In the genomic region with DNA sequence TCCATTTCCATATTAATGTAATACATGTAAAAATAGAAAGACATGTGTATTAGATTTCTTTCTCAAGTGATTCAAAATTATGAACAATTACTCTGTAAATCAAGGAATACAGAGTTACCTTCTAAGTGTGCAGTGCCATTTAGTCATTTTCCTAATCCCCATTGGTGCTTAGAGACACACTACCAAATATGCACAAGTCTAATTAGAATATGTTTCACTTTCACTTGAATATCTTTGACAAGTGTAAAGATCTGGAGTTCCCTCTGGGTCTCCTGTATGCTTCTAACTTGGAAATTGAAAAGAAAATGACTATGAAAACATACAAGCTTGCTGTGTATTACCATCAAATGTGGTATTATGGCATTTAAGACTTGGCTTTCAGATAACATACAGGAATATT, we compare ENCODE assay signal across 24 mouse cellular contexts. TPM values are rescaled to one million over a fixed set of nuclear protein-coding genes. Genes with fewer than 3 reads are reported as not detected.
DNase-seq lines count a peak whose midpoint lies in the region; ATAC-seq and TF ChIP-seq lines count a peak whose summit lies in the region.
"Had no signal": no experiment of that assay in that cellular context is flagged by ENCODE, and none has a peak within 500 bp of the region (broad histone marks: within the 10 kb centered on the region; RNA-seq: fewer than 3 reads in every experiment).

No protein-coding gene starts in this region.

- no peak overlapping the region for H3K9ac ChIP-seq in forebrain, embryonic 14.5 days (ENCODE audit: low read length)
- no peak overlapping the region for H3K9ac ChIP-seq in forebrain, postnatal 0 days
- no peak overlapping the region for H3K9ac ChIP-seq in forebrain, embryonic 12.5 days
- H3K9ac ChIP-seq: embryonic facial prominence, embryonic 13.5 days; embryonic facial prominence, embryonic 15.5 days had no signal

- no peak overlapping the region for H3K4me2 ChIP-seq in forebrain, embryonic 14.5 days (ENCODE audit: low read length)
- H3K4me2 ChIP-seq in forebrain, postnatal 0 days (ENCODE audit: low read depth): no peak overlapping the region
- no peak overlapping the region for H3K4me2 ChIP-seq in forebrain, embryonic 12.5 days
- H3K4me2 ChIP-seq: embryonic facial prominence, embryonic 13.5 days; embryonic facial prominence, embryonic 15.5 days had no signal

- no peaks in the 10 kb centered on the region for H3K36me3 ChIP-seq in forebrain, embryonic 14.5 days (ENCODE audit: control insufficient read depth, insufficient read depth, low read length)
- H3K36me3 ChIP-seq in forebrain, embryonic 10.5 days (replicated peaks): no peaks in the 10 kb centered on the region
- H3K36me3 ChIP-seq in forebrain, postnatal 0 days (ENCODE audit: insufficient read depth): no peaks in the 10 kb centered on the region
- no peaks in the 10 kb centered on the region for H3K36me3 ChIP-seq in forebrain, embryonic 12.5 days (replicated peaks)
- H3K36me3 ChIP-seq: embryonic facial prominence, embryonic 13.5 days; embryonic facial prominence, embryonic 15.5 days; G1E had no signal

- H3K4me3 ChIP-seq in forebrain, embryonic 14.5 days (ENCODE audit: low read depth, low read length): no peak overlapping the region
- H3K4me3 ChIP-seq in forebrain, embryonic 10.5 days: no peak overlapping the region
- no peak overlapping the region for H3K4me3 ChIP-seq in forebrain, postnatal 0 days (ENCODE audit: low read depth, low read length)
- no peak overlapping the region for H3K4me3 ChIP-seq in forebrain, embryonic 12.5 days (replicated peaks)
- H3K4me3 ChIP-seq: embryonic facial prominence, embryonic 13.5 days; embryonic facial prominence, embryonic 15.5 days; erythroblast, embryonic 14.5 days had no signal

- H3K27me3 ChIP-seq in forebrain, embryonic 14.5 days (replicated peaks; ENCODE audit: control insufficient read depth, insufficient read depth, low read length): no peaks in the 10 kb centered on the region
- no peaks in the 10 kb centered on the region for H3K27me3 ChIP-seq in forebrain, embryonic 10.5 days (ENCODE audit: poor library complexity, severe bottlenecking)
- H3K27me3 ChIP-seq in forebrain, postnatal 0 days (ENCODE audit: insufficient read depth, low read length): no peaks in the 10 kb centered on the region
- H3K27me3 ChIP-seq in forebrain, embryonic 12.5 days: no peaks in the 10 kb centered on the region
- H3K27me3 ChIP-seq: CH12.LX; embryonic facial prominence, embryonic 13.5 days; embryonic facial prominence, embryonic 15.5 days; Patski had no signal

- no peak overlapping the region for H3K27ac ChIP-seq in forebrain, embryonic 14.5 days (ENCODE audit: low read depth, low read length)
- no peak overlapping the region for H3K27ac ChIP-seq in forebrain, embryonic 10.5 days
- no peak overlapping the region for H3K27ac ChIP-seq in forebrain, postnatal 0 days (ENCODE audit: low read depth, low read length)
- H3K27ac ChIP-seq in forebrain, embryonic 12.5 days: no peak overlapping the region
- H3K27ac ChIP-seq: embryonic facial prominence, embryonic 13.5 days; embryonic facial prominence, embryonic 15.5 days had no signal

- peak; percentile 8 for DNase-seq in forebrain, embryonic 14.5 days (ENCODE audit: low spot score)
- DNase-seq in forebrain, embryonic 10.5 days (ENCODE audit: extremely low spot score, low spot score): no peak
- no peak for DNase-seq in forebrain, postnatal 0 days
- peak; percentile 22 for DNase-seq in brain, embryonic 14.5 days (ENCODE audit: low read depth)
- DNase-seq: adrenal gland, adult 8-10 months; adrenal gland, postnatal 14 days; adrenal gland, postnatal 36 days; B cell, adult 2 months; cerebellum, adult 11 months; cerebellum, adult 18-20 months; cerebellum, adult 8-10 months; cerebellum, adult 9-11 months; cerebellum, postnatal 14 days; cerebellum, postnatal 36 days; embryo, embryonic 11 days had no signal

- no peak for TF ChIP-seq CTCF in forebrain, postnatal 0 days (IDR thresholded peaks at IDR 0.05; ENCODE audit: low read depth)
- no peak for TF ChIP-seq CTCF in brain, embryonic 14.5 days (IDR thresholded peaks at IDR 0.05; ENCODE audit: borderline replicate concordance, extremely low read depth, insufficient read depth, insufficient read length)

- H3K4me1 ChIP-seq in forebrain, embryonic 14.5 days (ENCODE audit: control insufficient read depth, insufficient read depth, low read length): no peaks in the 10 kb centered on the region
- no peaks in the 10 kb centered on the region for H3K4me1 ChIP-seq in forebrain, embryonic 10.5 days
- no peaks in the 10 kb centered on the region for H3K4me1 ChIP-seq in forebrain, postnatal 0 days (ENCODE audit: insufficient read depth)
- H3K4me1 ChIP-seq in forebrain, embryonic 12.5 days: no peaks in the 10 kb centered on the region
- H3K4me1 ChIP-seq: embryonic facial prominence, embryonic 13.5 days; embryonic facial prominence, embryonic 15.5 days had no signal

- ATAC-seq in forebrain, embryonic 14.5 days: no peak
- peak; percentile 45; the same call in 1 of the 2 replicates for ATAC-seq in forebrain, postnatal 0 days
- no peak for ATAC-seq in forebrain, embryonic 12.5 days (ENCODE audit: low FRiP score)
- ATAC-seq: activated CD4-positive, CD25-positive, alpha-beta regulatory T cell, adult 4 months; CD4-positive, CD25-positive, alpha-beta regulatory T cell, adult 4 months; Patski had no signal

- no peak for TF ChIP-seq POLR2A in brain, embryonic 14.5 days (IDR thresholded peaks at IDR 0.05; ENCODE audit: borderline replicate concordance, extremely low read depth, insufficient read depth, insufficient read length, poor library complexity, severe bottlenecking)

- no peaks in the 10 kb centered on the region for H3K9me3 ChIP-seq in forebrain, embryonic 14.5 days (replicated peaks; ENCODE audit: control insufficient read depth, low read length)
- no peaks in the 10 kb centered on the region for H3K9me3 ChIP-seq in forebrain, embryonic 10.5 days
- H3K9me3 ChIP-seq in forebrain, postnatal 0 days (ENCODE audit: low read length): no peaks in the 10 kb centered on the region
- no peaks in the 10 kb centered on the region for H3K9me3 ChIP-seq in forebrain, embryonic 12.5 days
- H3K9me3 ChIP-seq: embryonic facial prominence, embryonic 13.5 days; embryonic facial prominence, embryonic 15.5 days had no signal

RNA-seq across cellular contexts. Expression of a gene that starts 19.1 kb away (rescaled TPM):
- polyA plus RNA-seq in forebrain, embryonic 14.5 days (2014; fragmentation: Nextera tagmentation; extraction: Ambion mirVana): 4.7 and 6.4 TPM in 2 replicates
- polyA plus RNA-seq in forebrain, embryonic 10.5 days (2016; fragmentation: Nextera tagmentation; extraction: Ambion mirVana): 14.7 and 19.4 TPM in 2 replicates
- 3.7 and 4.5 TPM in 2 replicates for total RNA-seq in forebrain, postnatal 0 days (2014; rRNA removed)
- 4.2 and 4.9 TPM in 2 replicates for polyA plus RNA-seq in forebrain, postnatal 0 days (2015; fragmentation: Nextera tagmentation; extraction: Ambion mirVana)
- polyA plus RNA-seq in forebrain, embryonic 12.5 days (2016; fragmentation: Nextera tagmentation; extraction: Ambion mirVana): 6.6 and 7.3 TPM in 2 replicates
- polyA plus RNA-seq in brain, embryonic 14.5 days (2012; rRNA removed): 3.2 and 4.7 TPM in 2 replicates
- total RNA-seq: CH12.LX, G1E had no signal
- polyA plus RNA-seq: G1E had no signal

Comparison
In these comparisons a context has a peak if more than half of its experiments do, and no peak if none do; other contexts are left out.
1. DNase-seq: peak in forebrain, embryonic 14.5 days (single experiment) and brain, embryonic 14.5 days (single experiment); none in forebrain, embryonic 10.5 days (single experiment) and forebrain, postnatal 0 days (single experiment).